Mouse (Mus musculus) c-Kit-negative CD71-positive TER-119-positive erythroid progenitor cells, embryonic 14.5 days (primary cell): ENCODE data around the gene Lgals4.
A peak's percentile ranks its signal among the peaks of the same experiment; 100 is the strongest.
"Not testable (repeated sequence)": the region's sequence is repeated elsewhere in the genome, so short reads cannot be mapped to it uniquely, and the experiment has no call there.

Experiments
- DNase-seq: peaks from one replicate; pipeline ENCODE4 v3.0.0-alpha.2; 2013; ENCODE audit warnings: low read depth, low spot score

The Lgals4 gene

GRCm38 (mm10) chr7:28864288-28864750 lies 30.7 kb downstream of the Lgals4 start:
- no peak for DNase-seq

GRCm38 (mm10) chr7:28865481-28866300 lies 32.0 kb downstream of the Lgals4 start:
- DNase-seq = no peak

GRCm38 (mm10) chr7:28866769-28867507 lies 33.3 kb downstream of the Lgals4 start:
- DNase-seq = no peak

- DNase-seq = peak; percentile 61
Observed at GRCm38 (mm10) chr7:28867508-28868340, 34.1 kb downstream of the Lgals4 start.

GRCm38 (mm10) chr7:28870901-28871664 lies 37.4 kb downstream of the Lgals4 start:
- no peak for DNase-seq

GRCm38 (mm10) chr7:28874565-28874964 lies 40.9 kb downstream of the Lgals4 start:
- no peak for DNase-seq

GRCm38 (mm10) chr7:28876099-28876498 lies 42.4 kb downstream of the Lgals4 start:
- no peak for DNase-seq

GRCm38 (mm10) chr7:28877155-28877554 lies 43.5 kb downstream of the Lgals4 start:
- peak; percentile 76 for DNase-seq

- no peak for DNase-seq
Observed at GRCm38 (mm10) chr7:28877856-28878255, 44.2 kb downstream of the Lgals4 start.

GRCm38 (mm10) chr7:28879606-28880005 lies 46.0 kb downstream of the Lgals4 start:
- no peak for DNase-seq

- no peak for DNase-seq
Observed at GRCm38 (mm10) chr7:28880554-28880953, 46.9 kb downstream of the Lgals4 start.

- DNase-seq = no peak
Observed at GRCm38 (mm10) chr7:28881199-28881598, 47.5 kb downstream of the Lgals4 start, which contains the start of gene Capn12. Gene Capn12, plus strand, starts transcription at chr7:28881422.

- no peak for DNase-seq
Observed at GRCm38 (mm10) chr7:28883039-28883438, 49.4 kb downstream of the Lgals4 start.

- DNase-seq = not testable (repeated sequence)
Observed at GRCm38 (mm10) chr7:28883704-28884103, 50.0 kb downstream of the Lgals4 start.

- DNase-seq = no peak
Observed at GRCm38 (mm10) chr7:28886486-28886885, 52.8 kb downstream of the Lgals4 start.

- DNase-seq = no peak
Observed at GRCm38 (mm10) chr7:28888701-28889161, 55.1 kb downstream of the Lgals4 start.
